8 mouse cellular contexts compared by ENCODE assay signal in the genomic region with DNA sequence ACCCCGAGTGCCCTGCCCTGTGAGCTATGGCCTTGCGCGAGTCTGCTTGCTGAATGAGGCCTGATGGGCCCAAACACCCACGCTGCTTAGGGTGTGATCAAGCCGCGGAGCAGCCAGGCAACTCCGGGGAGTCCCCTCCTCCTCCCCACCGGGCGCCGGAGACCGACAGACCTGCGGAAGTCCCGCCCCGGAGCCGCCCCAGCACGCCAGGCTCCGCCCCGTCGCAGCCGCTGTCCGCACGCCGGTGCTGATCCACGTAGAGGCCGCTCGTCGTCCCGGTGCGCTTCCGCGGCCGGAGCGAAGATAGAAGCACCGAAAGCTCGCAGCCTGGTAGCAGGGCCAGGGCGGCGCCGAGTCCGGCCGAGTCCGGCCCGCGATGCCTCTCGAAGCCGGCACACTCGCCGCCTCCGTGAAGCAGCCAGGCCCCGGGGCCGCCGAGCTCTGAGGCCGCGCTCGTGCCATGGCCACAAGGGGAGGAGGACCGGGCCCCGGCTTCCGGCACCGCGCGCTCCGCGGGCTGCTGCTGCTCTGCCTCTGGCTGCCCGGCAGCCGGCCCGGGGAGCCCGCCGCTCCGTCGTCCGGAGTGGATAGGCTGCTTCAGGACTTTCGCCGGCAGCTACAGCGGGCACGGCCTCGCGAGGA. TPM values are rescaled to one million over a fixed set of nuclear protein-coding genes. Genes with fewer than 3 reads are reported as not detected.
DNase-seq lines count a peak whose midpoint lies in the region; ATAC-seq and TF ChIP-seq lines count a peak whose summit lies in the region.

A gene (plus strand): TSS at position 209 of the 642 bp plus-strand sequence.

- H3K27ac ChIP-seq in forebrain, embryonic 12.5 days: peak within 1 kb of the TSS; percentile 81
- H3K27ac ChIP-seq in heart, postnatal 0 days (ENCODE audit: low read depth): no peak within 1 kb of the TSS
- H3K27ac ChIP-seq in liver, postnatal 0 days (ENCODE audit: low read depth): peak within 1 kb of the TSS; percentile 30; the same call in 1 of the 2 replicates
- H3K27ac ChIP-seq in neural tube, embryonic 14.5 days (ENCODE audit: low read depth, low read length): peak within 1 kb of the TSS; percentile 84

- no peak for TF ChIP-seq EP300 in heart, postnatal 0 days (IDR thresholded peaks at IDR 0.05; ENCODE audit: low read depth)
- TF ChIP-seq EP300 in liver, postnatal 0 days (IDR thresholded peaks at IDR 0.05; ENCODE audit: low read depth): no peak

- under 1% methylated on average over 67 of the region's 76 CpGs for WGBS in forebrain, embryonic 12.5 days
- under 1% methylated on average over 73 of the region's 76 CpGs for WGBS in heart, postnatal 0 days
- under 1% methylated on average over 76 of the region's 76 CpGs for WGBS in large intestine, adult 2 months
- under 1% methylated on average over 60 of the region's 76 CpGs for WGBS in liver, postnatal 0 days (ENCODE audit: insufficient replicate concordance)
- under 1% methylated on average over 75 of the region's 76 CpGs for WGBS in neural tube, embryonic 14.5 days

- no peak for TF ChIP-seq CTCF in E14TG2a.4 (conservative IDR thresholded peaks at IDR 0.05; ENCODE audit: low read length)
- no peak for TF ChIP-seq CTCF in heart, postnatal 0 days (IDR thresholded peaks at IDR 0.05; ENCODE audit: low read depth)
- no peak for TF ChIP-seq CTCF in liver, postnatal 0 days (IDR thresholded peaks at IDR 0.05; ENCODE audit: low read depth)

- peak within 1 kb of the TSS; percentile 99 for H3K4me3 ChIP-seq in E14TG2a.4 (replicated peaks; ENCODE audit: low read length)
- H3K4me3 ChIP-seq in forebrain, embryonic 12.5 days (replicated peaks): peak within 1 kb of the TSS; percentile 78
- peak within 1 kb of the TSS; percentile 74 for H3K4me3 ChIP-seq in heart, postnatal 0 days (ENCODE audit: low read depth, low read length)
- H3K4me3 ChIP-seq in liver, postnatal 0 days (ENCODE audit: low read depth, low read length): peak within 1 kb of the TSS; percentile 67
- H3K4me3 ChIP-seq in neural tube, embryonic 14.5 days (ENCODE audit: low read depth, low read length): peak within 1 kb of the TSS; percentile 80

- 0 out of 2 replicates have a peak, but pooled peaks cover 3% of the 10 kb centered on the region for H3K36me3 ChIP-seq in E14TG2a.4 (ENCODE audit: insufficient read depth, low read length)
- no peaks in the 10 kb centered on the region for H3K36me3 ChIP-seq in forebrain, embryonic 12.5 days (replicated peaks)
- H3K36me3 ChIP-seq in heart, postnatal 0 days (replicated peaks; ENCODE audit: control insufficient read depth, insufficient read depth, low read length): no peaks in the 10 kb centered on the region
- no peaks in the 10 kb centered on the region for H3K36me3 ChIP-seq in liver, postnatal 0 days (replicated peaks; ENCODE audit: insufficient read depth, low read length)
- no peaks in the 10 kb centered on the region for H3K36me3 ChIP-seq in neural tube, embryonic 14.5 days (ENCODE audit: control insufficient read depth, insufficient read depth, low read length)

- DNase-seq in c-Kit-positive CD71-positive TER-119-positive erythroid progenitor cells, embryonic 14.5 days (ENCODE audit: low spot score): peak; percentile 82
- DNase-seq in heart, postnatal 0 days (ENCODE audit: low spot score): peak; percentile 82
- DNase-seq in large intestine, adult 2 months (ENCODE audit: low read depth, low spot score): peak; percentile 42
- peak; percentile 94 for DNase-seq in liver, postnatal 0 days
- peak; percentile 96 for DNase-seq in testis, postnatal 10 days (ENCODE audit: low spot score)

- peak within 1 kb of the TSS; percentile 99 for H3K4me2 ChIP-seq in forebrain, embryonic 12.5 days
- H3K4me2 ChIP-seq in heart, postnatal 0 days (ENCODE audit: low read depth, low read length): peak within 1 kb of the TSS; percentile 100
- peak within 1 kb of the TSS; percentile 99 for H3K4me2 ChIP-seq in liver, postnatal 0 days (ENCODE audit: low read depth, low read length)
- H3K4me2 ChIP-seq in neural tube, embryonic 14.5 days (ENCODE audit: low read depth, low read length): peak within 1 kb of the TSS; percentile 92

- peak within 1 kb of the TSS; percentile 88 for H3K9ac ChIP-seq in forebrain, embryonic 12.5 days
- peak within 1 kb of the TSS; percentile 45 for H3K9ac ChIP-seq in heart, postnatal 0 days (replicated peaks; ENCODE audit: low read depth, low read length)
- H3K9ac ChIP-seq in liver, postnatal 0 days (replicated peaks): peak within 1 kb of the TSS; percentile 48
- peak within 1 kb of the TSS; percentile 84 for H3K9ac ChIP-seq in neural tube, embryonic 14.5 days (replicated peaks; ENCODE audit: low read depth, low read length)

- peaks cover 13% of the 10 kb centered on the region for H3K27me3 ChIP-seq in E14TG2a.4 (ENCODE audit: insufficient read depth, low read length)
- peaks cover 20% of the 10 kb centered on the region; the same call in 1 of the 2 replicates for H3K27me3 ChIP-seq in forebrain, embryonic 12.5 days
- peaks cover 15% of the 10 kb centered on the region for H3K27me3 ChIP-seq in heart, postnatal 0 days (ENCODE audit: control insufficient read depth, insufficient read depth, low read length)
- peaks cover 22% of the 10 kb centered on the region for H3K27me3 ChIP-seq in liver, postnatal 0 days (ENCODE audit: insufficient read depth, low read length)
- no peaks in the 10 kb centered on the region for H3K27me3 ChIP-seq in neural tube, embryonic 14.5 days (ENCODE audit: control insufficient read depth, insufficient read depth, low read length)

- peak; percentile 98 for ATAC-seq in forebrain, embryonic 12.5 days (ENCODE audit: low FRiP score)
- ATAC-seq in heart, postnatal 0 days (ENCODE audit: insufficient read depth, low read depth): peak; percentile 98
- ATAC-seq in liver, postnatal 0 days: peak; percentile 96
- peak; percentile 97 for ATAC-seq in neural tube, embryonic 14.5 days (ENCODE audit: low read depth)

- H3K4me1 ChIP-seq in E14TG2a.4 (replicated peaks; ENCODE audit: low read depth, low read length): peaks cover 44% of the 10 kb centered on the region
- H3K4me1 ChIP-seq in forebrain, embryonic 12.5 days: peaks cover 20% of the 10 kb centered on the region
- peaks cover 8% of the 10 kb centered on the region; the same call in 1 of the 2 replicates for H3K4me1 ChIP-seq in heart, postnatal 0 days (ENCODE audit: control insufficient read depth, insufficient read depth)
- H3K4me1 ChIP-seq in liver, postnatal 0 days (ENCODE audit: insufficient read depth): peaks cover 8% of the 10 kb centered on the region
- H3K4me1 ChIP-seq in neural tube, embryonic 14.5 days (ENCODE audit: control insufficient read depth, insufficient read depth, low read length): peaks cover 19% of the 10 kb centered on the region

- H3K9me3 ChIP-seq in E14TG2a.4 (ENCODE audit: low read length): no peaks in the 10 kb centered on the region
- H3K9me3 ChIP-seq in forebrain, embryonic 12.5 days: no peaks in the 10 kb centered on the region
- no peaks in the 10 kb centered on the region for H3K9me3 ChIP-seq in heart, postnatal 0 days (replicated peaks; ENCODE audit: control insufficient read depth, low read length)
- no peaks in the 10 kb centered on the region for H3K9me3 ChIP-seq in liver, postnatal 0 days (ENCODE audit: low read length)
- H3K9me3 ChIP-seq in neural tube, embryonic 14.5 days (ENCODE audit: control insufficient read depth, low read length): no peaks in the 10 kb centered on the region

RNA-seq across cellular contexts. Expression of the gene that starts here (rescaled TPM):
- 20.1 and 25.7 TPM in 2 replicates for polyA plus RNA-seq in forebrain, embryonic 12.5 days (2016; fragmentation: Nextera tagmentation; extraction: Ambion mirVana)
- total RNA-seq in heart, postnatal 0 days (2014; rRNA removed; ENCODE audit: low replicate concordance): 2.1 and 3.2 TPM in 2 replicates
- 0.79 and 0.88 TPM in 2 replicates for polyA plus RNA-seq in heart, postnatal 0 days (2015; fragmentation: Nextera tagmentation; extraction: Ambion mirVana)
- 1.7 and 2.4 TPM in 2 replicates for polyA plus RNA-seq in large intestine, adult 2 months (2012; rRNA removed)
- polyA plus RNA-seq in liver, postnatal 0 days (2015; fragmentation: Nextera tagmentation; extraction: Ambion mirVana): 0.26 and 0.28 TPM in 2 replicates
- polyA plus RNA-seq in neural tube, embryonic 14.5 days (2014; fragmentation: Nextera tagmentation; extraction: Ambion mirVana): 37.8 and 39.1 TPM in 2 replicates

Comparison
In these comparisons a context has a peak if more than half of its experiments do, and no peak if none do; other contexts are left out.
1. Peak in DNase-seq, ATAC-seq, H3K4me3 ChIP-seq, H3K27ac ChIP-seq, H3K9ac ChIP-seq and H3K4me2 ChIP-seq in liver, postnatal 0 days; RNA of the gene not detected or under 1 TPM.
2. DNase-seq: peak in every context shown above with its lines; median percentile 96 in testis, postnatal 10 days; 94 in liver, postnatal 0 days; 82 in c-Kit-positive CD71-positive TER-119-positive erythroid progenitor cells, embryonic 14.5 days; 82 in heart, postnatal 0 days; 42 in large intestine, adult 2 months.